31 mouse cellular contexts compared by ENCODE assay signal in genomic region chr7:89795366-89795765, GRCm38 (mm10).
"Had no signal": no experiment of that assay in that cellular context is flagged by ENCODE, and none has a peak within 500 bp of the region (broad histone marks: within the 10 kb centered on the region; RNA-seq: fewer than 3 reads in every experiment).

No protein-coding gene starts in this region.

- H3K9ac ChIP-seq: limb, embryonic 12.5 days; limb, embryonic 13.5 days; limb, embryonic 15.5 days; liver, embryonic 12.5 days; liver, embryonic 13.5 days; liver, embryonic 14.5 days; liver, embryonic 15.5 days; liver, postnatal 0 days; lung, embryonic 14.5 days; lung, embryonic 15.5 days; midbrain, embryonic 12.5 days; midbrain, embryonic 13.5 days; midbrain, embryonic 15.5 days; neural tube, embryonic 12.5 days; neural tube, embryonic 13.5 days had no signal

- H3K36me3 ChIP-seq: limb, embryonic 10.5 days; limb, embryonic 12.5 days; limb, embryonic 13.5 days; limb, embryonic 15.5 days; liver, embryonic 12.5 days; liver, embryonic 13.5 days; liver, embryonic 15.5 days; lung, embryonic 15.5 days; midbrain, embryonic 10.5 days; midbrain, embryonic 12.5 days; midbrain, embryonic 13.5 days; midbrain, embryonic 15.5 days; neural tube, embryonic 12.5 days; neural tube, embryonic 13.5 days had no signal

- H3K4me1 ChIP-seq: liver, embryonic 12.5 days; liver, embryonic 13.5 days; liver, embryonic 15.5 days; lung, embryonic 15.5 days; megakaryocyte, embryonic 14.5 days; midbrain, embryonic 15.5 days had no signal

- H3K27ac ChIP-seq: limb, embryonic 10.5 days; limb, embryonic 12.5 days; limb, embryonic 13.5 days; limb, embryonic 15.5 days; liver, embryonic 12.5 days; liver, embryonic 13.5 days; liver, embryonic 14.5 days; liver, embryonic 15.5 days; lung, embryonic 15.5 days; macrophage; midbrain, embryonic 12.5 days; midbrain, embryonic 13.5 days; midbrain, embryonic 15.5 days; neural tube, embryonic 12.5 days; neural tube, embryonic 13.5 days had no signal

- ATAC-seq: liver, embryonic 12.5 days; liver, postnatal 0 days; lung, postnatal 0 days; midbrain, embryonic 13.5 days; midbrain, embryonic 15.5 days; midbrain, embryonic 16.5 days had no signal

- DNase-seq: left cerebral cortex, postnatal 4 days; liver; liver, embryonic 13.5 days; liver, postnatal 0 days; lung, adult 18-20 months; lung, adult 2 months; lung, embryonic 14.5 days; lung, postnatal 10 days; lung, postnatal 14 days; lung, postnatal 36 days; lung, postnatal 4 days had no signal

- H3K27me3 ChIP-seq: limb, embryonic 15.5 days; liver, embryonic 12.5 days; liver, embryonic 13.5 days; liver, embryonic 15.5 days; lung, embryonic 15.5 days; midbrain, embryonic 13.5 days; midbrain, embryonic 15.5 days; neural tube, embryonic 12.5 days had no signal

- H3K9me3 ChIP-seq: limb, embryonic 10.5 days; limb, embryonic 12.5 days; limb, embryonic 13.5 days; limb, embryonic 15.5 days; liver, embryonic 12.5 days; liver, embryonic 13.5 days; liver, embryonic 15.5 days; lung, embryonic 15.5 days; midbrain, embryonic 10.5 days; midbrain, embryonic 12.5 days; midbrain, embryonic 13.5 days; midbrain, embryonic 15.5 days; neural tube, embryonic 12.5 days; neural tube, embryonic 13.5 days had no signal

- H3K4me2 ChIP-seq: limb, embryonic 12.5 days; limb, embryonic 13.5 days; limb, embryonic 15.5 days; liver, embryonic 11.5 days; liver, embryonic 12.5 days; liver, embryonic 13.5 days; liver, embryonic 15.5 days; lung, embryonic 14.5 days; lung, embryonic 15.5 days; midbrain, embryonic 12.5 days; midbrain, embryonic 13.5 days; midbrain, embryonic 15.5 days; neural tube, embryonic 12.5 days; neural tube, embryonic 13.5 days had no signal

- H3K4me3 ChIP-seq: limb, embryonic 10.5 days; limb, embryonic 12.5 days; limb, embryonic 13.5 days; limb, embryonic 15.5 days; liver, embryonic 12.5 days; liver, embryonic 13.5 days; liver, embryonic 15.5 days; lung, embryonic 15.5 days; megakaryocyte, embryonic 14.5 days; midbrain, embryonic 10.5 days; midbrain, embryonic 12.5 days; midbrain, embryonic 13.5 days; midbrain, embryonic 15.5 days; myocyte; neural tube, embryonic 12.5 days; neural tube, embryonic 13.5 days had no signal
